Mouse (Mus musculus) MEL (cell line): ENCODE data around the gene Dock11.

Source experiments
- CHD2 ChIP-seq: IDR thresholded peaks from 2 replicates; pipeline ENCODE4 v1.6.1; 2011; ENCODE audit warnings: low read length, improper control_type of control experiment
- CTCF ChIP-seq, 3 experiments: IDR thresholded peaks in 2 of 3; conservative IDR thresholded peaks in 1 of 3; 2 replicates each; pipeline ENCODE4 v1.5.1; 2011 to 2012; ENCODE audit warnings: low read length in 3 of 3, low read depth in 2 of 3, mild to moderate bottlenecking in 2 of 3, improper control_type of control experiment in 1 of 3, inconsistent platforms in 1 of 3, mixed read lengths in 1 of 3, moderate library complexity in 1 of 3; ENCODE audit not compliant: control insufficient read depth in 1 of 3, insufficient read depth in 1 of 3, poor library complexity in 1 of 3, severe bottlenecking in 1 of 3
- E2F4 ChIP-seq: IDR thresholded peaks from 2 replicates; pipeline ENCODE4 v1.6.1; 2011; ENCODE audit warnings: low read depth, low read length, improper control_type of control experiment, borderline replicate concordance
- MAFK ChIP-seq: IDR thresholded peaks from 2 replicates; pipeline ENCODE4 v1.6.1; 2011; ENCODE audit warnings: low read depth, mild to moderate bottlenecking, low read length, improper control_type of control experiment, borderline replicate concordance
- POLR2AphosphoS5 ChIP-seq: IDR thresholded peaks from 2 replicates; pipeline ENCODE4 v1.6.1; 2012; ENCODE audit warnings: low read depth, borderline replicate concordance, mild to moderate bottlenecking, inconsistent platforms, low read length, moderate library complexity, mixed read lengths
- SMC3 ChIP-seq: IDR thresholded peaks from 2 replicates; pipeline ENCODE4 v1.6.1; 2011; ENCODE audit warnings: low read depth, low read length, improper control_type of control experiment
- UBTF ChIP-seq: IDR thresholded peaks from 2 replicates; pipeline ENCODE4 v1.6.1; 2012; ENCODE audit warnings: low read depth, mild to moderate bottlenecking, inconsistent platforms, low read length, improper control_type of control experiment, moderate library complexity, borderline replicate concordance; ENCODE audit not compliant: insufficient read depth
- USF1 ChIP-seq: IDR thresholded peaks from 2 replicates; pipeline ENCODE4 v1.6.1; 2014; ENCODE audit warnings: low read depth, mild to moderate bottlenecking, inconsistent platforms, low read length, improper control_type of control experiment, moderate library complexity
- USF2 ChIP-seq, 2 experiments: IDR thresholded peaks; 2 replicates each; pipeline ENCODE4 v1.6.1; 2011 to 2012; ENCODE audit warnings: improper control_type of control experiment in 2 of 2, low read length in 2 of 2, borderline replicate concordance in 1 of 2, inconsistent platforms in 1 of 2, low read depth in 1 of 2, mild to moderate bottlenecking in 1 of 2; ENCODE audit not compliant: insufficient read depth in 1 of 2

DNA sequence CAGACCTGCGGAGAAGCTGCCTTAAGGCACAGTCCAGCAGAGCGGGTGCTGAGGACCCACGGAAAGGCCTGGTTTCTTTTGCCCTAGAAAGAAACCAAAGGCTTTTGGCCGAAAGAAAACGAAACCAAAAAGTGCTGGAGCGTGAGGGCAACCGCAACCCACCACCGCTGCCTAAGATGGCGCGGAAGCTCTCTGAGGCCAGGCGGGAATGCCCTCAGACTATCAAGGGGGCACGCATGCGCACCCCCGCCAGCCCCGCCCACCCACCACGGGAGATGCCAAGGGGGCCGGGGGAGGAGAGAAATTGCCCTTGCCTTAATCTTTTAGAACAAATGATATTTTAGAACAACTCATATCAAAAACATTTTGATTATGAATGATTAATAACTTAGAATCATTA, 137.0 kb downstream of the Dock11 start:
- TF ChIP-seq CTCF (IDR thresholded peaks at IDR 0.05 in 2 of 3, conservative IDR thresholded peaks at IDR 0.05 in 1 of 3; ENCODE audit: control insufficient read depth in 1 of 3, insufficient read depth in 1 of 3, low read depth in 2 of 3, low read length in 3 of 3, poor library complexity in 1 of 3, severe bottlenecking in 1 of 3) (no peak), UBTF (no peak), MAFK (no peak), USF2 (IDR thresholded peaks at IDR 0.05; ENCODE audit: borderline replicate concordance in 1 of 2, insufficient read depth in 1 of 2, low read depth in 1 of 2, low read length in 2 of 2) (no peak), USF1 (no peak), POLR2AphosphoS5 (no peak), CHD2 (no peak), E2F4 (no peak), SMC3 (no peak)
